Mouse (Mus musculus) ES-Bruce4 (cell line): ENCODE data around the gene Ccdc92b. TPM values are rescaled to one million over a fixed set of nuclear protein-coding genes. Genes with fewer than 3 reads are reported as not detected.
A peak's percentile ranks its signal among the peaks of the same experiment; 100 is the strongest.

Experiments used
- H3K27ac ChIP-seq: 2 replicates; pipeline ENCODE4 v1.5.1; 2012; ENCODE audit warnings: low read length, inconsistent platforms; ENCODE audit not compliant: insufficient read depth
- H3K27me3 ChIP-seq: 2 replicates; pipeline ENCODE4 v1.6.1; 2012; ENCODE audit warnings: mild to moderate bottlenecking, low read length, inconsistent platforms; ENCODE audit not compliant: control insufficient read depth, poor library complexity, insufficient read depth, severe bottlenecking
- H3K36me3 ChIP-seq: 2 replicates; pipeline ENCODE4 v1.6.1; 2012; ENCODE audit warnings: inconsistent platforms, mild to moderate bottlenecking, low read length, moderate library complexity; ENCODE audit not compliant: control insufficient read depth, poor library complexity, insufficient read depth, severe bottlenecking
- H3K4me1 ChIP-seq: one replicate; pipeline ENCODE4 v1.8.1; 2011; ENCODE audit warnings: low read length; ENCODE audit not compliant: control insufficient read depth, insufficient read depth
- H3K4me3 ChIP-seq: 2 replicates; pipeline ENCODE4 v1.5.1; 2011; ENCODE audit warnings: low read depth, mild to moderate bottlenecking, low read length
- H3K9ac ChIP-seq: 2 replicates; pipeline ENCODE4 v1.6.1; 2012; ENCODE audit warnings: low read depth, mild to moderate bottlenecking, inconsistent platforms; ENCODE audit not compliant: poor library complexity, severe bottlenecking
- H3K9me3 ChIP-seq: replicated peaks from 2 replicates; pipeline ENCODE4 v1.6.1; 2012; ENCODE audit warnings: mild to moderate bottlenecking, low read length, inconsistent platforms; ENCODE audit not compliant: control insufficient read depth, poor library complexity, insufficient read depth, severe bottlenecking
- CTCF ChIP-seq: IDR thresholded peaks from one replicate; pipeline ENCODE4 v1.8.1; 2011; ENCODE audit warnings: low read depth, low read length
- EP300 ChIP-seq: IDR thresholded peaks from 2 replicates; pipeline ENCODE4 v1.6.1; 2011; ENCODE audit warnings: low read depth, low read length; ENCODE audit not compliant: insufficient read depth
- POLR2A ChIP-seq: IDR thresholded peaks from one replicate; pipeline ENCODE4 v1.8.1; 2011; ENCODE audit warnings: low read length; ENCODE audit not compliant: insufficient read depth
- polyA plus RNA-seq: library from polyadenylated mRNA; stranded (reverse); fragments of >200 nt; gene quantifications from 2 replicates; pipeline ENCODE4 v1.2.4, GENCODE M21; 2011; ENCODE audit warnings: low read depth; ENCODE audit not compliant: missing spikeins, insufficient read depth, insufficient read length

Ccdc92b gene
- polyA plus RNA-seq, 1 experiment, result 4.8 TPM

GRCm38 (mm10) chr11:74653385-74653784, 34.0 kb downstream of the Ccdc92b start:
- H3K27me3 ChIP-seq, result no peaks in the 10 kb centered on the region
- no peaks in the 10 kb centered on the region for H3K9me3 ChIP-seq
- H3K36me3 ChIP-seq, result peaks cover 16% of the 10 kb centered on the region
- H3K9ac ChIP-seq, result no peak overlapping the region
- peak overlapping the region; percentile 30; the same call in 1 of the 2 replicates for H3K27ac ChIP-seq
- H3K4me3 ChIP-seq, result no peak overlapping the region
- H3K4me1 ChIP-seq, result peaks cover 3% of the 10 kb centered on the region
- TF ChIP-seq POLR2A, result no peak
- no peak for TF ChIP-seq CTCF
- TF ChIP-seq EP300, result no peak

DNA sequence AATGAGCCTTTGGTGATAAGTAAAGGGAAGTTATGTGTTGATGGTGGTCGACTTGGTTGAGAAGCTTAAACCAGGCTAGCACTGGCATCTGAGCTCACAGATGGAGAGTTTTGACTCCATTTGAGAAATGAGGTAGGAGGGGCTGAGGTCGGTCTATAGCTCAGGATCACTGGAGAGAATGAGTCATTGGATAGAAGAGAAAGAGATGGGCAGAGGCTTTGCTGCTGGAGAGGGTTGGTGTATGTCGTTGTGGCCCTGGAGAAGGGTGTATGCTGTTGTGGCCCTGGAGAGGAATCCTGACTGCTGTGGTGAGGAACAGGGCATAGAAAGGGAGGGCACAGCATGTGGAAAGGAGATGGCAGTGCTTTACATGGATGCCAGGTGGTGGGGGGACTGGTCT, 36.5 kb downstream of the Ccdc92b start:
- H3K4me3 ChIP-seq, result no peak overlapping the region
- H3K27me3 ChIP-seq, result no peaks in the 10 kb centered on the region
- H3K4me1 ChIP-seq, result peaks cover 3% of the 10 kb centered on the region
- TF ChIP-seq EP300 (no peak), CTCF (no peak), POLR2A (no peak)
- H3K27ac ChIP-seq, result no peak overlapping the region
- no peak overlapping the region for H3K9ac ChIP-seq
- no peaks in the 10 kb centered on the region for H3K9me3 ChIP-seq
- H3K36me3 ChIP-seq, result peaks cover 42% of the 10 kb centered on the region

- Histone ChIP-seq H3K9me3 (no peaks in the 10 kb centered on the region), H3K9ac (no peak overlapping the region), H3K27ac (no peak overlapping the region), H3K4me3 (no peak overlapping the region), H3K27me3 (no peaks in the 10 kb centered on the region), H3K36me3 (peaks cover 83% of the 10 kb centered on the region), H3K4me1 (no peaks in the 10 kb centered on the region)
- no peak for TF ChIP-seq POLR2A
- TF ChIP-seq CTCF, result no peak
- no peak for TF ChIP-seq EP300
Observed at GRCm38 (mm10) chr11:74660336-74660735, 40.9 kb downstream of the Ccdc92b start.

DNA sequence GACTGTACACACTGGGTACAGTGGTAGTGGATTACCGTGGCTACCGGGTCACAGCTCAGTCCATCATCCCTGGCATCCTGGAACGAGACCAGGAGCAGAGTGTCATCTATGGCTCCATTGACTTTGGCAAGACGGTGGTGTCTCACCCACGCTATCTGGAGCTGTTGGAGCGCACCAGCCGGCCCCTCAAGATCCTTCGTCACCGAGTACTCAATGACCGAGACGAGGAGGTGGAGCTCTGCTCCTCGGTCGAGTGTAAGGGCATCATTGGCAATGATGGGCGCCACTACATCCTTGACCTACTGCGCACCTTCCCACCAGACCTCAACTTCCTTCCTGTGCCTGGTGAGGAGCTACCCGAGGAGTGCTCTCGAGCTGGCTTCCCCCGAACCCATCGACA, 42.2 kb downstream of the Ccdc92b start:
- no peak for TF ChIP-seq EP300
- no peak for TF ChIP-seq CTCF
- no peak for TF ChIP-seq POLR2A
- Histone ChIP-seq H3K4me3 (no peak overlapping the region), H3K36me3 (peaks cover 94% of the 10 kb centered on the region), H3K9ac (no peak overlapping the region), H3K27me3 (no peaks in the 10 kb centered on the region), H3K27ac (no peak overlapping the region), H3K4me1 (no peaks in the 10 kb centered on the region), H3K9me3 (no peaks in the 10 kb centered on the region)

GRCm38 (mm10) chr11:74662221-74662620, 42.8 kb downstream of the Ccdc92b start:
- Histone ChIP-seq H3K4me1 (no peaks in the 10 kb centered on the region), H3K9me3 (no peaks in the 10 kb centered on the region), H3K9ac (no peak overlapping the region), H3K27ac (no peak overlapping the region), H3K4me3 (no peak overlapping the region), H3K27me3 (no peaks in the 10 kb centered on the region), H3K36me3 (peaks cover 93% of the 10 kb centered on the region)
- no peak for TF ChIP-seq POLR2A
- TF ChIP-seq EP300, result no peak
- no peak for TF ChIP-seq CTCF

- H3K4me3 ChIP-seq, result no peak overlapping the region
- no peak for TF ChIP-seq EP300
- no peak for TF ChIP-seq CTCF
- no peak for TF ChIP-seq POLR2A
- H3K9me3 ChIP-seq, result no peaks in the 10 kb centered on the region
- H3K4me1 ChIP-seq, result no peaks in the 10 kb centered on the region
- H3K27me3 ChIP-seq, result no peaks in the 10 kb centered on the region
- H3K36me3 ChIP-seq, result peaks cover 91% of the 10 kb centered on the region
- H3K27ac ChIP-seq, result no peak overlapping the region
- H3K9ac ChIP-seq, result no peak overlapping the region
Observed at GRCm38 (mm10) chr11:74664279-74664678, 44.9 kb downstream of the Ccdc92b start.
